Mouse (Mus musculus) G1E (cell line): ENCODE measurements at regions not wholly inside any gene's neighbourhood (a gene's known extent, or its start where the extent isn't known, plus 50 kb on each side); places are given as distances from the start of the nearest gene placed in this dataset.

Experiments used
- ATAC-seq: 2 replicates; pipeline ENCODE4 v1.8.0; 2016; ENCODE audit warnings: mild to moderate bottlenecking; ENCODE audit not compliant: insufficient number of reproducible peaks, poor library complexity, low FRiP score, severe bottlenecking; ENCODE audit errors: extremely low read depth
- DNase-seq: peaks from one replicate; pipeline ENCODE4 v3.0.0; 2012; ENCODE audit warnings: low spot score
- H3K27me3 ChIP-seq: 2 replicates; pipeline ENCODE4 v1.6.1; 2012; ENCODE audit warnings: mild to moderate bottlenecking, low read length, inconsistent platforms; ENCODE audit not compliant: insufficient read depth
- H3K36me3 ChIP-seq: replicated peaks from 2 replicates; pipeline ENCODE3; 2012; ENCODE audit warnings: mild to moderate bottlenecking, inconsistent platforms
- H3K4me1 ChIP-seq: 2 replicates; pipeline ENCODE4 v1.6.1; 2012; ENCODE audit warnings: low read depth, low read length, inconsistent platforms, mixed read lengths; ENCODE audit not compliant: insufficient read depth
- H3K4me3 ChIP-seq: 2 replicates; pipeline ENCODE4 v1.5.1; 2012; ENCODE audit warnings: low read depth, mild to moderate bottlenecking, inconsistent platforms, low read length, moderate library complexity, mixed read lengths
- H3K9me3 ChIP-seq: replicated peaks from 2 replicates; pipeline ENCODE4 v1.6.1; 2012; ENCODE audit warnings: inconsistent platforms
- CTCF ChIP-seq: IDR thresholded peaks from 2 replicates; pipeline ENCODE4 v1.5.1; 2012; ENCODE audit warnings: low read depth, low read length, inconsistent platforms, mixed read lengths
- GATA1 ChIP-seq: IDR thresholded peaks from 2 replicates; pipeline ENCODE4 v1.6.1; 2012; ENCODE audit warnings: borderline replicate concordance, low read length, inconsistent platforms, mixed read lengths
- GATA2 ChIP-seq: IDR thresholded peaks from 2 replicates; pipeline ENCODE4 v1.6.1; 2012; ENCODE audit warnings: low read depth, low read length, inconsistent platforms, borderline replicate concordance
- POLR2AphosphoS5 ChIP-seq: IDR thresholded peaks from 2 replicates; pipeline ENCODE4 v1.6.1; 2012; ENCODE audit warnings: low read depth, low read length, inconsistent platforms; ENCODE audit not compliant: insufficient replicate concordance
- TAL1 ChIP-seq: conservative IDR thresholded peaks from 2 replicates; pipeline ENCODE4 v1.6.1; 2012; ENCODE audit warnings: low read depth, low read length, inconsistent platforms, mixed read lengths

- Histone ChIP-seq H3K4me3 (no peak overlapping the region), H3K27me3 (no peaks in the 10 kb centered on the region), H3K36me3 (no peaks in the 10 kb centered on the region), H3K4me1 (no peaks in the 10 kb centered on the region), H3K9me3 (no peaks in the 10 kb centered on the region; the same call in 1 of the 2 replicates)
- DNase-seq (no peak), ATAC-seq (no peak)
- TF ChIP-seq GATA1, result no peak
- TF ChIP-seq POLR2AphosphoS5, result no peak
- no peak for TF ChIP-seq GATA2
- TF ChIP-seq CTCF, result no peak
- TF ChIP-seq TAL1, result no peak
These were observed 965.8 kb downstream of the Slc16a7 start for GRCm38 (mm10) chr10:124423418-124423817.
